Mouse (Mus musculus) leukemia stem cell, adult 10-12 weeks (primary cell): Measurements from ENCODE around the gene Gm9268. TPM values are rescaled to one million over a fixed set of nuclear protein-coding genes. Genes with fewer than 3 reads are reported as not detected.

ENCODE experiments used
- polyA plus RNA-seq: library from polyadenylated mRNA; stranded (reverse); fragments of >175 nt; gene quantifications from 2 replicates; pipeline ENCODE4 v1.2.3, GENCODE M21; 2012; ENCODE audit warnings: low replicate concordance

Gm9268 gene
- polyA plus RNA-seq: not detected in 2 replicates

DNA sequence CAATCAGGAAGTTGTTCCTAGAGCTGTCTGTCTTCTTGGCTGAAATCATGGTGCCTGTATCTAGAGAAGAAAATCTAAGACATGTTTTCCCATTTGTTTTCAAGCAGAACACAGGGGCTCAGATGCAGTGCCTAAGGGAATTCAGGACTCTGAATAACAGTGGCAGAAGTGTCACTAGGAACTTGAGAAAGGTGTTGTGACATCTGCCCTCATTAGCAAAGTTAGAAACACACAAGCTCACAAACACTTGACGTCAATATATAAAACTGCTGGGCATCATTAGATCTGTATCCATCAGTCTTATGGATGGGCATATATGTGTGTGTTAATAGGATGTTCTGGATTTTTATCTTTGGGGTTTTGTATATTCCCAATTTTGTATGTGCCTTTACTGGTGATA, at the start of gene Gm9268:
Gene Gm9268, plus strand, starts transcription at position 301 of the 400 bp plus-strand sequence.

Other genes with a start within 250 kb of the Gm9268 start
- not detected in 2 replicates for gene Vmn2r62, start 225.2 kb upstream of the Gm9268 start, polyA plus RNA-seq
- gene Gm2381, start 151.5 kb upstream of the Gm9268 start, polyA plus RNA-seq: not detected in 2 replicates
- gene Vmn2r63, start 84.9 kb upstream of the Gm9268 start, polyA plus RNA-seq: not detected in 2 replicates
- gene Zfp936, start 95.5 kb downstream of the Gm9268 start, polyA plus RNA-seq: not detected in 2 replicates